Mouse (Mus musculus) heart, embryonic 14.5 days (tissue): ENCODE measurements around the gene Gdf11. TPM values are rescaled to one million over a fixed set of nuclear protein-coding genes. Genes with fewer than 3 reads are reported as not detected.

Experiments used
- ATAC-seq: fragments of 200-750 bp; cut with Nextera tagmentation; 2 replicates; pipeline ENCODE4 v1.8.0; 2017; ENCODE audit warnings: low read depth, moderate TSS enrichment; ENCODE audit not compliant: insufficient number of reproducible peaks, insufficient read depth, low FRiP score
- H3K27ac ChIP-seq, 2 experiments: fragments of 200-500 bp in 1 of 2; fragments of 300-500 bp in 1 of 2; sonication (generic) in 1 of 2; replicated peaks in 1 of 2; 2 replicates each; pipeline ENCODE4 v1.5.1; 2012 to 2014; ENCODE audit warnings: low read depth in 2 of 2, low read length in 2 of 2, control low read depth in 1 of 2, mild to moderate bottlenecking in 1 of 2, mixed read lengths in 1 of 2; ENCODE audit not compliant: control insufficient read depth in 1 of 2, insufficient read depth in 1 of 2
- H3K27me3 ChIP-seq: fragments of 300-500 bp; sonication (generic); 2 replicates; pipeline ENCODE4 v1.6.1; 2014; ENCODE audit warnings: mild to moderate bottlenecking, low read length, control low read depth; ENCODE audit not compliant: control insufficient read depth, insufficient read depth
- H3K36me3 ChIP-seq: fragments of 300-500 bp; sonication (generic); 2 replicates; pipeline ENCODE4 v1.6.1; 2014; ENCODE audit warnings: mild to moderate bottlenecking, control low read depth, low read length, mixed read lengths; ENCODE audit not compliant: control insufficient read depth, insufficient read depth
- H3K4me1 ChIP-seq, 2 experiments: fragments of 200-500 bp in 1 of 2; fragments of 300-500 bp in 1 of 2; sonication (generic) in 1 of 2; 2 replicates each; pipeline ENCODE4 v1.6.1; 2012 to 2014; ENCODE audit warnings: low read length in 2 of 2, control low read depth in 1 of 2, mixed read lengths in 1 of 2; ENCODE audit not compliant: control insufficient read depth in 2 of 2, insufficient read depth in 2 of 2
- H3K4me2 ChIP-seq: fragments of 300-500 bp; sonication (generic); 2 replicates; pipeline ENCODE4 v1.6.1; 2014; ENCODE audit warnings: mild to moderate bottlenecking, low read length
- H3K4me3 ChIP-seq, 2 experiments: fragments of 200-500 bp in 1 of 2; fragments of 300-500 bp in 1 of 2; sonication (generic) in 1 of 2; 2 replicates each; pipeline ENCODE4 v1.5.1; 2012 to 2014; ENCODE audit warnings: low read length in 2 of 2, mild to moderate bottlenecking in 2 of 2, control low read depth in 1 of 2, low read depth in 1 of 2, moderate library complexity in 1 of 2; ENCODE audit not compliant: control insufficient read depth in 1 of 2, insufficient read depth in 1 of 2
- H3K9ac ChIP-seq: fragments of 300-500 bp; sonication (generic); 2 replicates; pipeline ENCODE4 v1.6.1; 2014; ENCODE audit warnings: mild to moderate bottlenecking, low read length
- H3K9me3 ChIP-seq: fragments of 300-500 bp; sonication (generic); 2 replicates; pipeline ENCODE4 v1.6.1; 2016; ENCODE audit warnings: low read length, control low read depth; ENCODE audit not compliant: control insufficient read depth
- WGBS: fragments of 180-500 bp; shearing (Covaris S2); extraction: QIAGEN DNeasy Blood & Tissue Kit; methylation state at CpG from one replicate; pipeline ENCODE4 v1.1.7; 2014; 5-methylcytosine and 5-hydroxymethylcytosine counted together
- polyA plus RNA-seq: library from polyadenylated mRNA; unstranded; fragments of >200 nt; fragmentation: Nextera tagmentation; extraction: Ambion mirVana; gene quantifications from 2 replicates; pipeline ENCODE4 v1.2.1, GENCODE M21; 2014

Gene Gdf11
- polyA plus RNA-seq, 1 experiment from 2014 or later, result 3.4 TPM

DNA sequence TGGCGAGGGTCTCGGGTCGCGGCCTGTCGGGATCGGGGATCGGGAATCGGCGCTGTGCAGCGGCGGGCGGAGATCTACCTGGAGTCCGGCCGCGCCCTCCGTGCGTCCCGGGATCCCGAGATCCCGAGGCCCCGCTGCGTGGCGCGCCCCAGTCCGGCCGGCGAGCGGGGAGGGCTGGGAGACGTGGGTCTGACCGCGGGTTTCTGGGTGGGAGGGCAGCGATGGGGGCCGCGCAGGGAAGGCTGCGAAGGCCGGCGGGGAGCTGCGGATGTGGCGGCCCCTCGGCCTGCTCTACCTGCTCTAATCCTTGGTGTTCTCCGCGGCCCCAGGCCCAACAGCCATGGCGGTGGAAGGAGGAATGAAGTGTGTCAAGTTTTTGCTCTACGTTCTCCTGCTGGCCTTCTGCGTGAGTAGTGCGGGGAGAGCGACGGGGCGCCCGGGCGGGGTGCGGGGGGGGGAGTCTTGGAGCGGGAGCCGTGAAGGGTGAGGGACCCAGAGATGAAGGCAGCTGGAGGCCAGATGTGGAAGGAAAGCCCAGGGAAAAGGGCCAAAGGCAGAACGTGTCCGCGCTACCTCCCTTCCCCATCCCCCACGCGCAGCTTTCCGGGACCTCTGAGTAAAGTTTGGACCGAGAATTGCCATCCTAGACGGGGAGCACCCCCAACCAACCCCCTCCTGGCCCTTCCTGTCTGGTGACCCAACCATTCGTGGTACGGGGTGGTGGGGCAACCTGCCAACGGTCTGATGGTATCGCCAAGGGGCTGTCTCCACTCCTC lies 18.7 kb upstream of the Gdf11 start:
- Histone ChIP-seq H3K9ac (peak overlapping the region; percentile 99), H3K27ac (peak overlapping the region; percentile 61 to 94), H3K36me3 (peaks cover 39% of the 10 kb centered on the region), H3K4me1 (peaks cover 11 to 29% of the 10 kb centered on the region in 2 experiments), H3K27me3 (no peaks in the 10 kb centered on the region), H3K4me2 (peak overlapping the region; percentile 80), H3K9me3 (no peaks in the 10 kb centered on the region), H3K4me3 (peak overlapping the region; percentile 92)
- 1% methylated on average over 65 of the region's 66 CpGs for WGBS
- peak; percentile 31 for ATAC-seq

DNA sequence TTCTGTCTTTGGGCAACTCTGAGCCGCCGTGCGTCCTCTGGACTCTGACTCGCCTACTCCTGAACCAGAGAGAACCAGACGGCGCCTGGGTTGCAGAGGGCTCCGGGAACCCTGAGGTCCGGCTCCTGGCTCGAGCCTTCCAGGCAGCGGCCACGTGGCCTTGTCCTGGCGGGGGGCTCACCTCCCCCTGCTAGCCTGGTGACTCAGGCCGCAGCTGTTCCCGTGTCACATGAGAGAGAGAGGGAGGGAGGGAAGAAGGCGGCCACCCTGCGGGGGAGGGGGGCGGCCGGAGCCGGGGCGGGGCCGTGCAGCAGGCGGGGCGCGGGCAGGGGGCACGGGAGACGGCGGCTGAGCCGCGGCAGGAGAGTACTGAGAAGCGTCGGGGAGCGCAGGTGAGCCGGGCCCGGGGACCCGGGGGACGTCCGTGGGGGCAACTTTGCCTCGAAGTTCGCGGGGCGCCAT lies 18.1 kb upstream of the Gdf11 start:
- Histone ChIP-seq H3K27ac (peak overlapping the region; percentile 82 to 94), H3K9me3 (no peaks in the 10 kb centered on the region), H3K4me2 (peak overlapping the region; percentile 80), H3K36me3 (peaks cover 32% of the 10 kb centered on the region), H3K4me3 (peak overlapping the region; percentile 92), H3K9ac (peak overlapping the region; percentile 99), H3K27me3 (no peaks in the 10 kb centered on the region), H3K4me1 (peaks cover 11 to 29% of the 10 kb centered on the region in 2 experiments)
- WGBS, result under 1% methylated on average over 36 of the region's 41 CpGs
- ATAC-seq, result peak; percentile 89

DNA sequence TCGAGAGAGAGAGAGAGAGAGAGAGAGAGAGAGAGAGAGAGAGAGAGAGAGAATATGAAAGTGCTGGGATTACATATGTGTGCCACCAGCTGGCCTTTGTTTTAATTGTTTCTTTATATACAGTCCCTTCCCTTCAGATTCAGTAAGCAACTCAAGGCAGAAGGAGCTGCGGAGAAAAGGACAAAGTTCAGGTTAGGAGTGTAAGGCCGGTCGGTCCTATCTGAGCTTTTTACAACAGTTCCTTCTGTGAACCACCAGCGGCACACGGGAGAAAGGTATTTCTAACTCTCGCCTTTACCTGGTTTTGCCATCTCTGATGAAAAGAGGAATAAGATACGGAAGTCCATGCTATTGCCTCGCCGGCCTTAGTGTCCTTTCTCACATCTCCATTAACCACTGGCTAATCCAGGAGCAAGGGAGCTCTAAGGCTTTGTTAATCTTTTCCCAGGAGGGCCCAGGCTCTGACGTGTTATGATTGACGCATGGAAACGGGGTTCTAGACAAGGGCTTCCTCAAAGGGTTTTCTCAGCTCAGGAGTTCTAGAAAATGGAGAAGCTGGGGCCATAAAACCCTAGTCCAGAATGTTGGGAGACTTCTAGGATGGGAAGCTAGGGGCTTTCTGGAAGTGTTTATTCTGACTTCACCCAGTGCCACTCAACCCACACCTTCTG lies 17.4 kb upstream of the Gdf11 start:
- WGBS, result 64% methylated on average over 13 of the region's 13 CpGs
- no peak for ATAC-seq

DNA sequence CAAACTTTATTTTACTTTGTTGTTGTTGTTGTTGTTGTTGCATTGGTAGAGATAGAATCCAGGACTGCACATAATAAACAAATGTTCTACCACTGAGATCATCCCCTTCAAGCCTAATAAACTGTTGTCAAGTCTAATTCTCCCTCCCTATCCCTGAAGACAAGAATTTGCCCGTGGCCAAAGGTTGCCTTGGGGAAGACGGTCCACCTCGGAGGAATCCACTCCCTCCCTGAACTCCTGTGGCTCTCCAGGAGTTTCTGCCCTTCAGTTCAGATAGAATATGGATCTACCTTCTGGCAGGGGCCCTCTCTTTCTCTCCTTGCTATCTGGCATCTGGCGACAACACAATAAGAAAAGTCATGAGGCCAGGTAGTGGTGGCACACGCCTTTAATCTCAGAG lies 13.3 kb upstream of the Gdf11 start:
- 72% methylated on average over 5 of the region's 5 CpGs for WGBS
- no peak overlapping the region for H3K27ac ChIP-seq

More for the DNA sequence above, 17.4 kb upstream of the Gdf11 start:
- peak overlapping the region; percentile 92 for H3K4me3 ChIP-seq
- no peaks in the 10 kb centered on the region for H3K9me3 ChIP-seq
- H3K9ac ChIP-seq, result peak overlapping the region; percentile 99
- peaks cover 11 to 27% of the 10 kb centered on the region in 2 experiments for H3K4me1 ChIP-seq
- H3K27me3 ChIP-seq, result no peaks in the 10 kb centered on the region
- H3K36me3 ChIP-seq, result peaks cover 26% of the 10 kb centered on the region
- H3K4me2 ChIP-seq, result peak overlapping the region; percentile 80
- H3K27ac ChIP-seq, result peak overlapping the region; percentile 82 to 94

DNA sequence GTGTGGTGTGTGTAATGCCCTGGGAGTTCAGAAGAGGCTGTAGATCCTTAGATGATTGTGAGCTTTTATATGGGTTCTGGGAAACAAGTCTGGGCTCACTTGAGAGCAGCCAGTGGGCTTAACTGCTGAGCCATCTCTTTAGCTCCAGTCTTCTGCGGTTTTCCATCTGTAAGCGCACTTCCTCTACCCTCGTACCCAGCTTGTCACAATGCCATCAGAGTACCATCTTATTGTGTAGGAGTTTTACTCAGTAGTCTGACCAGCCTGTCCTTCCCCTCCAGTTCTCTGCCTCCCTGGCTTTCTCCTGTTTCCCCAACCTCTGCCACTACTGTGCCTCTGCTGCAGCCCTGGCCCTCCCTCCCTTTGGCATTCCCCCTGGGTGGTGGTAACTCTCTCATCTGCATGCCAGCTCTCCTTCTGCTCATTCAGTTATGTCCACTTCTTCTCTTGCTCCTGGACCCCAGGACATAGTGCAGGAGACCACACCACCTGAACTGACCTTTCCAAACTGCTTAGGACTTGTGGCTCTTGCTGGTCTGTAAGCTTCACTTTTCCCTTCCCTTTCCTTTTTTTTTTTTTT lies 11.0 kb upstream of the Gdf11 start:
- WGBS, result 67% methylated on average over 3 of the region's 3 CpGs
- H3K9ac ChIP-seq, result no peak overlapping the region
- H3K36me3 ChIP-seq, result no peaks in the 10 kb centered on the region
- no peaks in the 10 kb centered on the region for H3K27me3 ChIP-seq
- ATAC-seq, result no peak
- no peak overlapping the region for H3K4me3 ChIP-seq
- no peak overlapping the region for H3K27ac ChIP-seq
- no peak overlapping the region for H3K4me2 ChIP-seq
- no peaks in the 10 kb centered on the region for H3K4me1 ChIP-seq
- H3K9me3 ChIP-seq, result no peaks in the 10 kb centered on the region

More for the DNA sequence above, 13.3 kb upstream of the Gdf11 start:
- Histone ChIP-seq H3K4me1 (peaks cover 5 to 6% of the 10 kb centered on the region in 2 experiments), H3K4me3 (no peak overlapping the region), H3K9ac (no peak overlapping the region), H3K4me2 (no peak overlapping the region), H3K9me3 (no peaks in the 10 kb centered on the region), H3K36me3 (no peaks in the 10 kb centered on the region), H3K27me3 (no peaks in the 10 kb centered on the region)
- no peak for ATAC-seq

DNA sequence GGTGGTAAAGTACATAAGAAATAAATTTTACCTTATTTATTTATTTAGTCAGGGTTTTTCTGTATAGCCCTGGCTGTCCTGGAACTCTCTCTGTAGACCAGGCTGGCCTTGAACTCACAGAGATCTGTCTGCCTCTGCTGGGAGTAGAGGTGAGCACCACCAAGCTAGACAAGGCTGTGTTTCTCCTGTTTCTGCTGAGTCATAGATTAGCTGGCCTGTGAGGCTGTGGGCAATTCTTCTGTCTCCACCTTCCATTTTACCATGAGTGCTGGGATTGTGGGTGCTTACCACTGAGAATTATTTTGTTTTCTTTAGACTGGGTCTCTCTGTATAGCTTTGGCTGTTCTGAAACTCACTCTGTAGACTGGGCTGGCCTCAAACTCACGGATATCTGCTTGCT lies 9.9 kb upstream of the Gdf11 start:
- ATAC-seq, result no peak
- Histone ChIP-seq H3K9me3 (no peaks in the 10 kb centered on the region), H3K36me3 (no peaks in the 10 kb centered on the region), H3K4me1 (peaks cover 0 to under 1% of the 10 kb centered on the region in 2 experiments; a peak in 1 of 4 replicates), H3K4me3 (no peak overlapping the region), H3K27me3 (peaks cover 5% of the 10 kb centered on the region), H3K4me2 (no peak overlapping the region), H3K27ac (no peak overlapping the region), H3K9ac (no peak overlapping the region)
- WGBS, result 67% methylated on average over 1 of the region's 1 CpGs

DNA sequence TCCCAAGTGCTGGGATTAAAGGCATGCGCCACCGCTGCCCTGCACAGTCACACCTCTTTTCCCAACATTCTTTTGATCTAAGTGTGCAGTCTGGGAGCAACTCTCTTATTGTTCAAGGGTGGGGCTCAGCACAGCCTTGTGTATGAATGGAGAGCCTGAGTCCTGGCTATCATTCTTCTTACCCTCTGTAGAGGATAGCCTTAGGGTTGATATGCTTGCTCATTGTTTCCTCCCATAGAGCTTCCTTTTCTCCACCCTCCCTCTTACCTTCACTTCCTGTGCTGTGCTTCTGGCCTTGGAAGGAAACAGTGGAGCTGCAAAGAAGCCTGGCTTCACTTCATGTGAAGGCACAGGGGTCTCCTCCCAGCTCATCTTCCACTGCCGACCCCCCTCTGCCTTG lies 9.2 kb upstream of the Gdf11 start, which contains the start of gene Cd63:
Gene Cd63 (plus strand): TSS at position 292 of the 400 bp plus-strand sequence.
- H3K9me3 ChIP-seq, result no peaks in the 10 kb centered on the region
- ATAC-seq, result no peak
- no peak within 1 kb of the TSS for H3K9ac ChIP-seq
- H3K4me2 ChIP-seq, result no peak within 1 kb of the TSS
- H3K27ac ChIP-seq, result no peak within 1 kb of the TSS
- peaks cover 5 to 7% of the 10 kb centered on the region in 2 experiments; a peak in 3 of 4 replicates for H3K4me1 ChIP-seq
- no peak within 1 kb of the TSS for H3K4me3 ChIP-seq
- 82% methylated on average over 3 of the region's 3 CpGs for WGBS
- peaks cover 9% of the 10 kb centered on the region for H3K27me3 ChIP-seq
- H3K36me3 ChIP-seq, result no peaks in the 10 kb centered on the region
